Mouse (Mus musculus): ENCODE results near the gene Tas2r139. TPM values are rescaled to one million over a fixed set of nuclear protein-coding genes. Genes with fewer than 3 reads are reported as not detected.
"Not testable (repeated sequence)": the region's sequence is repeated elsewhere in the genome, so short reads cannot be mapped to it uniquely, and the experiment has no call there.

Tas2r139 gene
- not detected in 2 replicates for polyA plus RNA-seq (2015; fragmentation: Nextera tagmentation; extraction: Ambion mirVana)

GRCm38 (mm10) chr6:42140636-42141035, at the start of gene Tas2r139:
Gene Tas2r139 (plus strand): TSS chr6:42140936.
- no peak for TF ChIP-seq CTCF (IDR thresholded peaks at IDR 0.05; ENCODE audit: low read depth)
- H3K36me3 ChIP-seq (ENCODE audit: insufficient read depth, low read length) = no peaks in the 10 kb centered on the region
- no peak within 1 kb of the TSS for H3K4me2 ChIP-seq (ENCODE audit: low read length)
- ATAC-seq (replicated peaks; ENCODE audit: low FRiP score, low read depth) (no peak), DNase-seq (ENCODE audit: low spot score) (no peak)
- H3K27ac ChIP-seq = no peak within 1 kb of the TSS
- no peaks in the 10 kb centered on the region for H3K27me3 ChIP-seq (ENCODE audit: insufficient read depth, low read length)
- 78% methylated on average over 3 of the region's 3 CpGs for WGBS
- no peaks in the 10 kb centered on the region for H3K4me1 ChIP-seq (replicated peaks; ENCODE audit: insufficient read depth, low read length)
- no peaks in the 10 kb centered on the region for H3K9me3 ChIP-seq (replicated peaks; ENCODE audit: low read length)
- H3K9ac ChIP-seq (ENCODE audit: low read depth, low read length) = no peak within 1 kb of the TSS
- H3K4me3 ChIP-seq (replicated peaks; ENCODE audit: low read depth, low read length) = no peak within 1 kb of the TSS

- not testable (repeated sequence) for H3K4me1 ChIP-seq (replicated peaks; ENCODE audit: insufficient read depth, low read length)
Measured at GRCm38 (mm10) chr6:42151115-42151514, 10.4 kb downstream of the Tas2r139 start.

GRCm38 (mm10) chr6:42182462-42182861, 41.7 kb downstream of the Tas2r139 start:
- Histone ChIP-seq H3K27me3 (ENCODE audit: insufficient read depth, low read length) (no peaks in the 10 kb centered on the region), H3K9me3 (replicated peaks; ENCODE audit: low read length) (no peaks in the 10 kb centered on the region), H3K4me3 (replicated peaks; ENCODE audit: low read depth, low read length) (no peak overlapping the region), H3K4me2 (ENCODE audit: low read length) (no peak overlapping the region), H3K4me1 (replicated peaks; ENCODE audit: insufficient read depth, low read length) (no peaks in the 10 kb centered on the region), H3K36me3 (ENCODE audit: insufficient read depth, low read length) (no peaks in the 10 kb centered on the region), H3K9ac (ENCODE audit: low read depth, low read length) (no peak overlapping the region), H3K27ac (no peak overlapping the region)
- TF ChIP-seq CTCF (IDR thresholded peaks at IDR 0.05; ENCODE audit: low read depth) = no peak
- DNase-seq (ENCODE audit: low spot score) = no peak
- no peak for ATAC-seq (replicated peaks; ENCODE audit: low FRiP score, low read depth)
- 65% methylated on average over 1 of the region's 1 CpGs for WGBS

More at GRCm38 (mm10) chr6:42151115-42151514, 10.4 kb downstream of the Tas2r139 start:
- ATAC-seq (replicated peaks; ENCODE audit: low FRiP score, low read depth); H3K27ac ChIP-seq; H3K9ac ChIP-seq (ENCODE audit: low read depth, low read length); H3K4me2 ChIP-seq (ENCODE audit: low read length); H3K4me3 ChIP-seq (replicated peaks; ENCODE audit: low read depth, low read length); H3K9me3 ChIP-seq (replicated peaks; ENCODE audit: low read length); H3K27me3 ChIP-seq (ENCODE audit: insufficient read depth, low read length); H3K36me3 ChIP-seq (ENCODE audit: insufficient read depth, low read length); DNase-seq (ENCODE audit: low spot score): not testable (repeated sequence)
- 78% methylated on average over 15 of the region's 15 CpGs for WGBS

GRCm38 (mm10) chr6:42186230-42186629, 45.5 kb downstream of the Tas2r139 start:
- 54% methylated on average over 3 of the region's 3 CpGs for WGBS
- DNase-seq (ENCODE audit: low spot score) = no peak
- ATAC-seq (replicated peaks; ENCODE audit: low FRiP score, low read depth) = no peak
- Histone ChIP-seq H3K36me3 (ENCODE audit: insufficient read depth, low read length) (no peaks in the 10 kb centered on the region), H3K27me3 (ENCODE audit: insufficient read depth, low read length) (no peaks in the 10 kb centered on the region), H3K9ac (ENCODE audit: low read depth, low read length) (no peak overlapping the region), H3K4me1 (replicated peaks; ENCODE audit: insufficient read depth, low read length) (no peaks in the 10 kb centered on the region), H3K27ac (no peak overlapping the region), H3K4me3 (replicated peaks; ENCODE audit: low read depth, low read length) (no peak overlapping the region), H3K4me2 (ENCODE audit: low read length) (no peak overlapping the region), H3K9me3 (replicated peaks; ENCODE audit: low read length) (no peaks in the 10 kb centered on the region)
- peak; percentile 36 for TF ChIP-seq CTCF (IDR thresholded peaks at IDR 0.05; ENCODE audit: low read depth)

Other genes with a start within 250 kb of the Tas2r139 start
- gene Sval1, start 189.3 kb upstream of the Tas2r139 start, polyA plus RNA-seq (2015; fragmentation: Nextera tagmentation; extraction: Ambion mirVana) = not detected in 2 replicates
- gene Sval3, start 172.8 kb upstream of the Tas2r139 start, polyA plus RNA-seq (2015; fragmentation: Nextera tagmentation; extraction: Ambion mirVana) = not detected in 2 replicates
- gene Sva, start 102.5 kb upstream of the Tas2r139 start, polyA plus RNA-seq (2015; fragmentation: Nextera tagmentation; extraction: Ambion mirVana) = not detected in 2 replicates
- not detected in 2 replicates for gene Tas2r144, start 74.4 kb downstream of the Tas2r139 start, polyA plus RNA-seq (2015; fragmentation: Nextera tagmentation; extraction: Ambion mirVana)
- 37.8 and 39.3 TPM in 2 replicates for gene Gstk1, start 105.0 kb downstream of the Tas2r139 start, polyA plus RNA-seq (2015; fragmentation: Nextera tagmentation; extraction: Ambion mirVana)
- gene Tmem139, start 121.0 kb downstream of the Tas2r139 start, polyA plus RNA-seq (2015; fragmentation: Nextera tagmentation; extraction: Ambion mirVana) = 7.0 and 7.1 TPM in 2 replicates
- 38.2 and 42.0 TPM in 2 replicates for gene Casp2, start 124.0 kb downstream of the Tas2r139 start, polyA plus RNA-seq (2015; fragmentation: Nextera tagmentation; extraction: Ambion mirVana)
- 0.29 TPM in 1 of 2 replicates, not detected in the other for gene Clcn1, start 145.7 kb downstream of the Tas2r139 start, polyA plus RNA-seq (2015; fragmentation: Nextera tagmentation; extraction: Ambion mirVana)
- gene Fam131b, start 183.7 kb downstream of the Tas2r139 start, polyA plus RNA-seq (2015; fragmentation: Nextera tagmentation; extraction: Ambion mirVana) = 0.05 TPM in 1 of 2 replicates, not detected in the other
- 92.9 and 103 TPM in 2 replicates for gene Zyx, start 208.7 kb downstream of the Tas2r139 start, polyA plus RNA-seq (2015; fragmentation: Nextera tagmentation; extraction: Ambion mirVana)
- gene Epha1, start 232.3 kb downstream of the Tas2r139 start, polyA plus RNA-seq (2015; fragmentation: Nextera tagmentation; extraction: Ambion mirVana) = 6.6 and 6.9 TPM in 2 replicates

Data from kidney, postnatal 0 days (tissue).